Mouse (Mus musculus): ENCODE measurements around the gene Dact1.

Dact1 gene

GRCm38 (mm10) chr12:71309581-71310067, at the start of gene Dact1:
TSS of gene Dact1 (plus strand) at chr12:71309884.
- peak in 1 of 2 experiments; percentile 8 for DNase-seq (ENCODE audit: low spot score in 2 of 2)

DNA sequence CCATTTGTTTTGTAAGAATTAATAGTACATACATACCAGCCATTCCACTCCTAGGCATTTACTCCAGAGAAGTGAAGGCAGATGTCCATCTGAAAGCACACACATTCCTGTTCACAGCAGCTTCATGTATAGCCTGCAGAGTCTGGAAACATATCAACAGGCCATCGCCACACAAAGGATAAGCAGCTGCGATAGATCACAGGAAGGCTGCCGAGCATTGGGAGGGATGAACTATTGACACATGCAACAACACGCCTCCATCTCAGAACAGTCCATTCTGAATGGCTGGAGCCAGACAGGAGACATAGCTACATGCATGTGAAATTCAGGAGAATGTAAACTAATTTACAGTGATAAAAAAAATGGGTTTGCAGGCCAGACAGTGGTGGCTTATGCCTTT, 45.5 kb upstream of the Dact1 start:
- no peak for DNase-seq (ENCODE audit: low spot score in 2 of 2)

- no peak for DNase-seq (ENCODE audit: low spot score in 2 of 2)
Measured at GRCm38 (mm10) chr12:71269367-71269766, 40.3 kb upstream of the Dact1 start.

DNA sequence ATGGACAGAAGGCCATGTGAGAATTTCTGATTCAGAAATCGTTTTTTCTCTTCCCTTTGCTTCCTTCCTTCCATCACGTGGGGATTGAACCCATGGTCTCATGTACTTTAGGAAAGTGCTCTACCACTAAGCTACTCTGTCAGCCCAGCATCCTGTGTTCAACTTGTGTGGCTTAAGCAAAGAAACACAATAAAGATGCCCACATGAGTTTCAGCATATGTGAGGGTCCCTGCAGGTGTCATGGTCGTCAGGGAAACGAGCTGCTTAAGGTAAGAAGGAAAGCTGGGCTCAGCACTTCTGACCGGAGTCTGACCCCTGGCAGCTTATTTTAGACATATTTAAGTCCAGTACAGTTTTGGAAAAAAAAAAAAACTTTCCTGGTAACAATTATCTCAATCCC, 38.6 kb upstream of the Dact1 start:
- no peak for DNase-seq (ENCODE audit: low spot score in 2 of 2)

- no peak for DNase-seq (ENCODE audit: low spot score in 2 of 2)
Measured at GRCm38 (mm10) chr12:71274519-71275237, 35.0 kb upstream of the Dact1 start.

DNA sequence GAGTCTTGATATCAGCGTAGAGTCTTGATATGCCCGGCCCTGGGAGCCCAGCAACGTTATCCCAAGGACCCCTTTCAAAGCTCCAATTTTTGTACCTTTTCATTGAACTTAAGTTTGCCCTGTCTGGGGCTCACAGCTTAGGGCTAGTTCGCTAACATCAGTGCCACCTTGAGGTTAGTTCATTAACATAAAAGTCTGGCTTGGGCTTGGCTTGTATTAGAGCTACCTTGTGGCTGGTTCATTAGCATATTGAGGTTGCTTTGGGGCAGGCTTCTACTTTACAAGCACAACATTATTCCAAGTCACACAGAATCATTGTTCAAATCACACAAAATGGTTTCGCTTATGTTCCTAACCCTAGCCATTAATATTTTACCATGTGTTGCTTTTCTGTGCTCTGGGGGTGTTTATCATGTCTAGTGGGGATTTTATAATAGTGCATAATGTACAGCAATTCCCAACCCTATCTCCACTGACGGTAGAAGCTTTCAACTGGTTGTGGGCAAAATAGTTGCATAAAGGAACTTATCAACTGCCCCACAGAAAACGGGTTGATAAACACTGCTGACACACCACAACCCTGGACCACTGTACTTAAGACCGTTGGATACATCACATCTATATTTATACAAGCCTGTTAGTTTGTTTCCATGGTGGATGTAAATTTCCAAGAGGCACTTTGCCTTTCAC, 33.6 kb upstream of the Dact1 start:
- no peak for DNase-seq (ENCODE audit: low spot score in 2 of 2)

DNA sequence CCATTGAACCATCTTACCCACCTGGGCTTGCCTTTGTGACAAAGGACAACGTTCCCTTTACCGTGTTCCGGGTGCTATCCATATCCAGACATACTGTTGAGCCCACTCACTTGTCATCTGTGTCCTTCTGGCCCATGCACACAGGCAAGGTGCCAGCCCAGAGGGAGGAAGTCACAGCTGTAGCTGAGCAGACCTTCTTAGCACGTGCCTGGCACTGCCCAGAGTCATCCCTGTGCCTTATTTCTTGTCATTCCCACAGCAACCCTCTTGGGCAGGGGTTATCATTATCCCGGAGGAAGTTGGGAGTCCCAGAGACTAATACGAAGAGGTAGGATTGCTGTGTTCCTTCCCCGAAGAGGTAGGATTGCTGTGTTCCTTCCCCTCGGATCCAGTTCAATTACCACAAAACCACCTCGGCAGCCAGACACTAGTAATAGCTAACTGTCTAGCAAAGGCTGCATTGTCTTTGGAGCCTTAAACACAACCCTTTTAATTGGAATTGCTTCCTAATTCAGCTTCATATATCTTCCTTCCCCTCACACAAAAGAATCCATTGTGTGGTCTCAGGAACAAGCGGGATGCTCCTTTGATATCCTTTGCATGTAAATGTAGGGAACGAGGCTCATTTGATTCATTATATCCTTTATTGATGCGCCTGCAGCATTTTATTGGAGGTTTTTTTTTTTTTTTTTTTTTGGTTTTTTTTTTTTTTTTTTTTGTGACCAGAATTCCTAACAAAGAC, 30.0 kb upstream of the Dact1 start:
- no peak for DNase-seq (ENCODE audit: low spot score in 2 of 2)

GRCm38 (mm10) chr12:71281201-71281768, 28.4 kb upstream of the Dact1 start:
- no peak for DNase-seq (ENCODE audit: low spot score in 2 of 2)

- no peak for DNase-seq (ENCODE audit: low spot score in 2 of 2)
Measured at GRCm38 (mm10) chr12:71285399-71285798, 24.3 kb upstream of the Dact1 start.

DNA sequence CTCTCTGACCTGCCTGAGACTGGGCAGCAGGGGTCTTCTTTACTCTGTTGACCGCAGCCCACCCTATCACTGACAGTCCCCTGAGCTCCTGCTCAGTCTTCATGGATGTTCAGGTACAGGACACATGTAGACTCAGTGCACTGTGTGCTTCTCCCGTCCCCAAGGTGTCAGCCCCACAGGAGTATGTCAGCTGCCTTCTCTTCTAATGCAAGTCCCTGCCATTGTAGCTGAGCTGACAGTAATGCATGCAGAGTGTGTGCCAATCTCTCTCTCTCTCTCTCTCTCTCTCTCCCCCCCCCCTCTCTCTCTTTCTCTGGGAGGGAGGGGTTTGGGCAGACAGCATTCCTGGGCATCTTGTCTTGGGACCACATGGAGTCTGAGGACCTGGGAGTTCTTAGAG, 19.2 kb upstream of the Dact1 start:
- no peak for DNase-seq (ENCODE audit: low spot score in 2 of 2)

DNA sequence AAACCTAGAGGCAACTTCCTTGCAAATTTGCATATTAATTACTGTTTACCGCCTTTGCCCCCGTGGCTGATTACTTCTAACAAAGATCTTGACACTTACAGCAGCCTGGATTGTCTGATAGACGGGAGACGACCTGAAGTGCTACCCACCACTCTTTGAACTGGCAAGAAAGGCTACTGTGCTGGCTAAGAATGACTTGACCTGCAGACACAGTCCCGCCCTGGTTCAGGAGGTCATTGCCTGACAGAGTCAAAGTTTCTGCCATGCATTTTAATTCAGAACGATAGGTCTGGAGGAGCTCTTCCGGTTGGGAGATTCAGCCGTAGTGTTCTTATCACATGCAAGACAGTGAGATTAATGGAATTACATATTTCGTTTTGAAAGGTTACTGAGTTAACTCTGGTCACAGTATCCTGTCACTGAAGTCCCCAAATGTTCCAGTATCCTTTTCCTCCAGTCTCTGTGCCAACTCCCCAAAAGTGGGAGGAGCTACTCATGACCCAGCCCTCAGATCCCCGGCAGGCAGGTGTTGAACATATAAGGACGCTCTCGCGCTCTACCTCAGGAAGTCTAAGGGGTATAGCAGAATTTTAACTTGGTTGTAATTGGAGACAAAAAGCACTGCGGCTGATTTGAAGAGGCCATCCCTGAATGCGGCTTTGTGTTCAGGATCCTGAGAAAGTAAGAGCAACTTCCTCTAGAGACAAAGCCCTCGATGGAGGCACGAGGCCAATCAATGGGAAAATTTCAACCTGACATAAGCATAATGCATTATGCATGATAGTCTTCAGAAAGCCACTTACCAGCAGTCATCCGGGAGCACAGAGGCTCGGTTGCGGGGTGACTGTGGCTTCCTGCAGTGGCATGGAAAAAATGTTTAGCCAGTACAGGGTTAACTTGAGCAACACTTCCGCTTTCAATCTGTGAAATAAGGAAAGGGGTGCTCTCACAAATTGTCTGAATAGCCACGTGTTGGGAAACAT, 15.4 kb upstream of the Dact1 start:
- DNase-seq (ENCODE audit: low spot score in 2 of 2): no peak

- no peak for DNase-seq (ENCODE audit: low spot score in 2 of 2)
Measured at GRCm38 (mm10) chr12:71296849-71297535, 12.7 kb upstream of the Dact1 start.

GRCm38 (mm10) chr12:71310068-71310931, 616 bp downstream of the Dact1 start:
- no peak for DNase-seq (ENCODE audit: low spot score in 2 of 2)

DNA sequence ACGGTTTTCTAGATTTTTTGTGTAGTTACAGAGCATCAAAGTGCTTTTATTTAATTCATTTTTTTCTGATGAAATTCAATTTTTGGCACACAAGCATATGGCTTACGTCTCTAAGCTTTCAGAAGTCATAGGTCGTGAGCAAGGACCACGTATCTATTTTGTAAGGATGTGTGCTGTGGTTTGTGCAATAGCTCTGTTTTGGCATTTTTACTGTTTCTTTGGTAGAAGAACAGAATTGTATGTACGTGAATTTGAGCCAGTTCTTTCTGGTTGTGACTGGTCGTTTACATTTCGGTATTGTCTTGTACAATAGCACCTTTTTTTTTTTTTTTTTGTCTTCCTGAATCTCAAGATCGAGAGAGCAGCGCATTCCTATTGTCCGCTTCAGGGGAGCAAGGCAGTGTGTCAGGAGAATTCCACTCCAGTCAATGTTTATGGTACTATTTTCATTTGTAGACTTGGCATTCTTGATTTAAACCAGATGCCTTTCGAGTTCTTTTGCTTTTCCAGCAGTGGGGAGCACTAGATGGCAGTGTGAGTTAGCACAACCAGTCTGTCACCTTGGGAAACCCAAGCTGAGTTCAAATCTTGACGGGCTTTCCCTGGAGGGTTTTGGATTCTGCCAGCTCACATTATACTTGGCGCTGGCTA, 1.7 kb downstream of the Dact1 start:
- no peak for DNase-seq (ENCODE audit: low spot score in 2 of 2)

- DNase-seq (ENCODE audit: low spot score in 2 of 2): no peak
Measured at GRCm38 (mm10) chr12:71318239-71318638, 8.6 kb downstream of the Dact1 start.

DNA sequence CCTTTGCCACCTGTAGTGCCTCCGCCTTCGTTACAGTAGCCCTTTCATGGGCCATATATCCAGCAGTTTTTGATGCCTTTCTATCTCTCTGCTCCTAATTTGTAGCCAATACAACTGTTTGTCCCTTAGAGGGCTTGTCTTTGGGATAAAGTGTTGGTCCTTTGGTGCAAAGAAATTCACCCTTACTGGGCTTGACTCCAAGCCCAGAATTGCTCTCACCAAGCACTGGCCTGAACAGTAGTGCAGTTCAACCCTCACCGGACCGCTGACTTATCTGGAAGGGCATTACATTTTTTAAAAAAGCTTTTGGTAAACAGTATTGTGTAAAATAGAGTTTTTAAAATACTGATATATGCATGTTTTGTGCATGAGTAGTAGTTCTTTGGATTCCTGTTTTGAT, 9.9 kb downstream of the Dact1 start:
- DNase-seq (ENCODE audit: low spot score in 2 of 2): no peak

- no peak for DNase-seq (ENCODE audit: low spot score in 2 of 2)
Measured at GRCm38 (mm10) chr12:71332646-71333045, 23.0 kb downstream of the Dact1 start.

DNA sequence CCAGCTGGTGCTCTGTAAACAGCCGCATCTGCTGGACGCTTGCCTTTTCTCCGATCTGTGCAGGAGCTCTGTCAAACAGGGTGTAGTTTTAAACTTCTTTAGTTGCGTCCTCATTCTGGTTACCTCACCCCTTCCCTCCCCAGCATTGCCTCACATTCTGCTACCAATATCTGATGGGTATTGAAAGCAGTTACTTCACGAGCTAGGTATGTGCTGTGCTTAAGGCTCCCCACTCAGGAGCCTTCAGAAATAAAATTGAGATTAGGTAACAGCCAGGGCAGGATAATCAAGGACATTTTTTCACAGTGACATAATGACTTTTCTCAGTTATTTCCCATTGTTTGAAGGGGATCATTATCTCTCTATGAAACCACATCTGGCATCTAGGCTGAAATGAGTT, 23.9 kb downstream of the Dact1 start:
- DNase-seq (ENCODE audit: low spot score in 2 of 2): no peak

GRCm38 (mm10) chr12:71337025-71337582, 27.4 kb downstream of the Dact1 start:
- no peak for DNase-seq (ENCODE audit: low spot score in 2 of 2)

Measured in natural killer cell, adult 2 months (primary cell).